Mouse (Mus musculus) embryonic facial prominence, embryonic 15.5 days (tissue): ENCODE data around the gene Arhgap31. TPM values are rescaled to one million over a fixed set of nuclear protein-coding genes. Genes with fewer than 3 reads are reported as not detected.
"Not testable (repeated sequence)": the region's sequence is repeated elsewhere in the genome, so short reads cannot be mapped to it uniquely, and the experiment has no call there.

Experiments
- ATAC-seq: fragments of 200-750 bp; cut with Nextera tagmentation; 2 replicates; pipeline ENCODE4 v1.8.0; 2017; ENCODE audit warnings: low read depth, moderate TSS enrichment; ENCODE audit not compliant: insufficient number of reproducible peaks, low FRiP score, low TSS enrichment
- H3K27ac ChIP-seq: fragments of 300-500 bp; sonication (generic); replicated peaks from 2 replicates; pipeline ENCODE4 v1.5.1; 2015; ENCODE audit warnings: mild to moderate bottlenecking, inconsistent platforms
- H3K27me3 ChIP-seq: fragments of 300-500 bp; sonication (generic); 2 replicates; pipeline ENCODE4 v1.6.1; 2015; ENCODE audit warnings: inconsistent platforms
- H3K36me3 ChIP-seq: fragments of 300-500 bp; sonication (generic); 2 replicates; pipeline ENCODE4 v1.6.1; 2015; ENCODE audit warnings: mild to moderate bottlenecking, inconsistent platforms
- H3K4me1 ChIP-seq: fragments of 300-500 bp; sonication (generic); 2 replicates; pipeline ENCODE4 v1.6.1; 2015; ENCODE audit warnings: inconsistent platforms
- H3K4me2 ChIP-seq: fragments of 300-500 bp; sonication (generic); replicated peaks from 2 replicates; pipeline ENCODE4 v1.6.1; 2015; ENCODE audit warnings: mild to moderate bottlenecking, inconsistent platforms
- H3K4me3 ChIP-seq: fragments of 300-500 bp; sonication (generic); replicated peaks from 2 replicates; pipeline ENCODE4 v1.5.1; 2015; ENCODE audit warnings: mild to moderate bottlenecking, inconsistent platforms
- H3K9ac ChIP-seq: fragments of 300-500 bp; sonication (generic); 2 replicates; pipeline ENCODE4 v1.6.1; 2015; ENCODE audit warnings: inconsistent platforms
- H3K9me3 ChIP-seq: fragments of 300-500 bp; sonication (generic); replicated peaks from 2 replicates; pipeline ENCODE4 v1.6.1; 2016; ENCODE audit warnings: inconsistent platforms
- WGBS: fragments of 180-500 bp; shearing (Covaris S2); methylation state at CpG from one replicate; pipeline ENCODE4 v1.1.7; 2015; 5-methylcytosine and 5-hydroxymethylcytosine counted together
- polyA plus RNA-seq: library from polyadenylated mRNA; unstranded; fragments of >200 nt; fragmentation: Nextera tagmentation; extraction: Ambion mirVana; gene quantifications from 2 replicates; pipeline ENCODE4 v1.2.1, GENCODE M21; 2015

The Arhgap31 gene
- polyA plus RNA-seq, 1 experiment from 2014 or later: 16.3 TPM

DNA sequence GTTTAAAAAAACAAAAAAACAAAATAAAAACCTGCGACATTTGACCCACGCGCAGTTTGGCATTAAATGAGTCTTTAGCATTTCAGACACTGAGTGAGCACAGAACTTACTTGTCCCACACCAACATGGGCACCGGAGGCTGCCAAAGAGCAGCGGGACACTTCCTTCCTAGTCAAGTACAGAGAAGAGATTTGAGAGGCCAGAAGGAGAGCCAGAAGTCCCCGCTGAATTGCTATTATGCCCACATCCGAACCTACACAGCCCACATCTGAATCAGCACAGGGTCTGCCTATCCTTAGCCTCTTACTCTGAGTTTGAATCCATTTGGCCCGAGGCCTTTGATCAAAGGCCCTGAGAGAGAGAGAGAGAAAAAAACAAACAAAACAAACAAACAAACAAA, 11.2 kb upstream of the Arhgap31 start:
- no peak for ATAC-seq
- Histone ChIP-seq H3K4me1 (no peaks in the 10 kb centered on the region), H3K36me3 (no peaks in the 10 kb centered on the region), H3K27ac (no peak overlapping the region; the same call in 1 of the 2 replicates), H3K9me3 (no peaks in the 10 kb centered on the region), H3K4me2 (no peak overlapping the region), H3K27me3 (no peaks in the 10 kb centered on the region), H3K4me3 (no peak overlapping the region), H3K9ac (no peak overlapping the region)
- WGBS: 73% methylated on average over 8 of the region's 8 CpGs

DNA sequence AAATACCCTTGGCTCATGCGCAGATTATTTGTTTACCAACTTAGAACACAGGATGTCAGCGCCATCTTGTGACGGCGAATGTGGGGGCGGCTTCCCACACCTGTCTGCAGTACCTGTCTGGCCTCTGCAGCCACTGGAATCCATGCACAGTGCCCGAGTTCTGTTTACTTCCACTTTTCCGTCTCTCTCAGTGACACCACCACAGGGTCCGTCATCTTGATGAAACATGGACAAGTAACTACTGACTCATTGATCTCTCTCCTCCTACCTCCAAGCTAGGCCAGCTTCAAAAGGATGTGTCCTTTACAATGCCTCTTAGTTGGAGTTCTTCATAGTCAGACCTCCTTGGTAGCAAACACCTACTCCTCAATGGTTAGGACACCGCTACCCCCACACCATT, 8.3 kb upstream of the Arhgap31 start:
- no peak for ATAC-seq
- Histone ChIP-seq H3K27me3 (no peaks in the 10 kb centered on the region), H3K36me3 (no peaks in the 10 kb centered on the region)

DNA sequence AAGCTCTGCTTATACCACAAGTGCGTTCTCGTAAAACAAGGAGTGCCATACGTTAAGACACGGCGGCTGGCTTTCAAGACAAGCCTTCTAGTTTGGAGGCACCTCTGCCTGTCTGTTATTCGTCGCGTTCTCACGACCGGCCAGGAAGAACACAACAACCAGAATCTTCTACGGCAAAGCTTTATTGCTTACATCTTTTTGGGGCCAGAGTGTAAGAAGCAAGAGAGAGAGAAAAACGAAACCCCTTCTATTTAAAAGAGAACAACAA, 1.1 kb upstream of the Arhgap31 start:
- not testable (repeated sequence) for ATAC-seq, H3K36me3 ChIP-seq, H3K27me3 ChIP-seq, H3K9ac ChIP-seq, H3K9me3 ChIP-seq
- H3K4me2 ChIP-seq: peak overlapping the region; percentile 76
- 44% methylated on average over 11 of the region's 12 CpGs for WGBS
- H3K4me3 ChIP-seq: peak overlapping the region; percentile 20
- peaks cover 19% of the 10 kb centered on the region for H3K4me1 ChIP-seq
- H3K27ac ChIP-seq: peak overlapping the region; percentile 96; the same call in 1 of the 2 replicates

More for the DNA sequence above, 8.3 kb upstream of the Arhgap31 start:
- no peak overlapping the region for H3K4me2 ChIP-seq
- no peaks in the 10 kb centered on the region for H3K4me1 ChIP-seq
- H3K27ac ChIP-seq: no peak overlapping the region
- no peak overlapping the region for H3K9ac ChIP-seq
- H3K9me3 ChIP-seq: no peaks in the 10 kb centered on the region
- H3K4me3 ChIP-seq: no peak overlapping the region
- 92% methylated on average over 9 of the region's 9 CpGs for WGBS

DNA sequence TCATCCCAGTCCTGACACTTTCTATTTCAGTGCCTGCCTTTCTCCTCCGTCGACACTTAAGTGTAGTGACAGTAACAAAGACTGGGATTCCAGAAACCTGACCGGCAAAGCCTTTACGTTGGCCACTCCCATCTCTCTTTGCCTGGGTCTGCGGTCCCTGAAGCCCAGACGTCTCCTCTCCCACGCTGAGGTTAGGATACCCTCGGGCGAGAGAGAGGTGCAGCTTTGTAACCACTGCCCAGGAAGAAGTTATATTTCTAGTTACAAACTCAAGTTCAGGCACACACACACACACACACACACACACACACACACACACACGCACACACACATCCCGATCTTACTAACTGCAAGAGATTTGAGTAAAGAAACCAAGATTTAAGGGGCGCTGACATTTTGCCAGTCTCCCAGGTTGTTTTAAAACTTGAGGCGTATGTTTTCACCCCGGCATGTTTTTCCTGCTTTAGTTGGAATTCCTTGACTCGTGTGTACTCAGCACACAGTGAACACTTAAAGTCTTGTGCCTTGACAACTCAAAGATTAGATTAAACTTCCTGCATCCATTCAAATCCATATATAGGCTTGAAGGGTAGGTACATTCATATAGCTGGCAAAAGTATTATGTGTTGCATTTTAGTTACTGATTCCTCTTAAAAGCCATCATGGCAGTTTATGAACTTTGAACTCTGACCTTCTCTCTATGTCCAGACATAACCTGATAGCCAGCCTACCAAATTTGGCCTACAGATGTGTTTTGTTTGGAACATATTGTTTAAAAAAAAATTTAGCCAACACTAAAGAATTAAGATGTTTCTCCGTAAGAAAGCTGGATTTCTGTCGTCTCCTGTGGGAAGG, 557 bp upstream of the Arhgap31 start:
- WGBS: 10% methylated on average over 17 of the region's 17 CpGs
- H3K9ac ChIP-seq: peak overlapping the region; percentile 73
- H3K27ac ChIP-seq: peak overlapping the region; percentile 96
- no peaks in the 10 kb centered on the region for H3K27me3 ChIP-seq
- H3K4me3 ChIP-seq: peak overlapping the region; percentile 74
- no peaks in the 10 kb centered on the region for H3K9me3 ChIP-seq
- peaks cover 19% of the 10 kb centered on the region for H3K4me1 ChIP-seq
- no peaks in the 10 kb centered on the region for H3K36me3 ChIP-seq
- peak overlapping the region; percentile 76 for H3K4me2 ChIP-seq
- peak; percentile 35; the same call in 1 of the 2 replicates for ATAC-seq

DNA sequence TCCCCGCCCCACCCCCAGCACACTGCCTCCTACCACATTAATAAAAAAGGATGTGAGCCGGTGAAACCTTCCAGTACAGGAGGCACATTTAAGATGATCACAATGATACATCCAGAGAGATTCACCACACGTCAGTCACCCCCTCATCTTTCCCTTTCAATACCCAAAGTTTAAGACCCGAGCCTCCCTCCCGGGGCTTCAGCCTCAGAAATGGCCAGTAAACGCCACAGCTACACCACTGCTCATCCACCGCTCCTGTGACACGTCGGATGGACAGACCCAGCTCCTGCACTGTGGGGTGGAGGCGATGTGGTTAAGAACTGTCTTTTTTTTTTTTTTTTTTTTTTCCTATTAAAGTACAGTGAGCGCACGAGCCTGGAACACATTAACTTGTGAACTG, 969 bp downstream of the Arhgap31 start:
- no peaks in the 10 kb centered on the region for H3K36me3 ChIP-seq
- peaks cover 24% of the 10 kb centered on the region for H3K4me1 ChIP-seq
- peak overlapping the region; percentile 73 for H3K9ac ChIP-seq
- no peak for ATAC-seq
- H3K4me2 ChIP-seq: peak overlapping the region; percentile 76
- 2% methylated on average over 12 of the region's 12 CpGs for WGBS
- H3K4me3 ChIP-seq: peak overlapping the region; percentile 74
- H3K27me3 ChIP-seq: no peaks in the 10 kb centered on the region
- H3K27ac ChIP-seq: peak overlapping the region; percentile 96
- H3K9me3 ChIP-seq: no peaks in the 10 kb centered on the region

DNA sequence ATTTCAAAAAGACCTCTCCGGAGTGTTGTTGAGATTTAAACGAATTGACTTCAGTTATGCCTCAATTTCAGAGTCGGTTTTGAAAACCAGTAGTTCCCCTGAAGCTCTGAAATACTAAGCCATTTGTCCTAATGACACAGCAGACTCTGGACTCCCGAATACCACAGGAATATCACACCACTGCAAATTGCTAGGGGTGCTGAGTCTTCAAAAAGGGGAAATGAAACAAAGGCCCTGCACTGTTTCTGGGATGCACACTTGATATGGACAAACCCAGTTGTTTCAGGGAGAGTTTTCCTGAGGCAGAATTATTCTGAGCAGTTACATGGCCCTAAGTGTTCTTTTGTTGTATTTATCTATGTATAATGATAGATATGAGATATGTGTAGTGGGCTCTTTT, 1.8 kb downstream of the Arhgap31 start:
- peak overlapping the region; percentile 76 for H3K4me2 ChIP-seq
- no peak overlapping the region for H3K9ac ChIP-seq
- ATAC-seq: no peak
- H3K36me3 ChIP-seq: no peaks in the 10 kb centered on the region
- peak overlapping the region; percentile 74 for H3K4me3 ChIP-seq
- H3K9me3 ChIP-seq: no peaks in the 10 kb centered on the region
- H3K27me3 ChIP-seq: no peaks in the 10 kb centered on the region
- H3K27ac ChIP-seq: 0 out of 2 replicates have a peak overlapping the region, but pooled peaks have one; percentile 51
- 18% methylated on average over 4 of the region's 4 CpGs for WGBS
- H3K4me1 ChIP-seq: peaks cover 28% of the 10 kb centered on the region

DNA sequence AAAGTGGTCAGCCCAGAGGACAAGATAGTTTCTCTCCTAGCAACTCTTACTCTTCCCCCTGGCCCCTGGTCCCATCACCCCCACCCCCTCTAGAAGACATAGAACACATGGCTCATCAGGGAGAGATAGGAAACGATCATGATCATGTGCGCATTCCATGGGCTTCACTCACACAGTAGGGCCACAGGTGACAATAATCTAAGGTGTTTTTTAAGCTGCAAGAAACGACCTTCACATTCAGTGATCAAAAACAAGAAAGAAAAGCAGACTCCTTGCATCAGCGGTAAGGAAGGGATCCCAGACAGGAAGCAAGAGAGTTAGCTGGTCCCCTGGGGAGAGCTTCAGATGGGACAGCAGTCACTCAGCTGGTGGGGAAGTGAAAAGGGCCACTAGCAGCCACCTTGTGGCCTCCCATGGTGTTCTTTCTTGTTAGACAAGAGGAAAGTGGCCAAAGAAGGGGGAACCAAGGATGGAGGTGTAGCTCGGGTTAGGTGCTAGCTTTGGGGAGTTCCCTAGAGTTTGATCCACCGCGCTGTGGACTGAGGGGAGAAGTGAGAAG, 4.0 kb downstream of the Arhgap31 start:
- no peak for ATAC-seq
- Histone ChIP-seq H3K36me3 (no peaks in the 10 kb centered on the region), H3K27me3 (no peaks in the 10 kb centered on the region), H3K4me2 (no peak overlapping the region), H3K9me3 (no peaks in the 10 kb centered on the region), H3K9ac (no peak overlapping the region), H3K4me3 (no peak overlapping the region), H3K4me1 (peaks cover 30% of the 10 kb centered on the region), H3K27ac (no peak overlapping the region)
- WGBS: 73% methylated on average over 7 of the region's 7 CpGs

DNA sequence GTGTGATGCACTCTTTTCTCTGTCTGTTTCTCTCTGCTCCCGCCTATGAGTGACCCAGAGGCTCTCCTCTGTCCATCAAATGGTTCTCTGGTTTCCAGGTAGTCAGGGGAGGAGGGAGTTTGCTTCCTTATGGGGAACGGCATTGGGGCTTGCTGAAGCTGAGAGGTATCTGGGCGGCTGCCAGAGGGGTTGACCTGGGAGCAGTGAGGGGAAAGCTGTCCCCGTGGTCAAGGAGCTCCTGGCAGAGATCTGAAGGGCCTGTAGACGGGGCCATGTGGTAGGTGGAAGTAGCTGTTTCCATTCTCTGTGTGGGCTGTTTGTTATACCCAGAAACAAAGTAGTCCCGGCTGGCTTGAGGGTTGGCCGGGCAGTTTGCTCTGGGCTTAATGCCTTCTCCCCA, 6.3 kb downstream of the Arhgap31 start:
- no peak for ATAC-seq
- H3K27ac ChIP-seq: no peak overlapping the region
- 74% methylated on average over 7 of the region's 7 CpGs for WGBS
- no peaks in the 10 kb centered on the region for H3K9me3 ChIP-seq
- H3K4me1 ChIP-seq: peaks cover 31% of the 10 kb centered on the region
- no peak overlapping the region for H3K4me2 ChIP-seq
- H3K9ac ChIP-seq: no peak overlapping the region
- H3K4me3 ChIP-seq: no peak overlapping the region
- no peaks in the 10 kb centered on the region for H3K36me3 ChIP-seq
- no peaks in the 10 kb centered on the region for H3K27me3 ChIP-seq

DNA sequence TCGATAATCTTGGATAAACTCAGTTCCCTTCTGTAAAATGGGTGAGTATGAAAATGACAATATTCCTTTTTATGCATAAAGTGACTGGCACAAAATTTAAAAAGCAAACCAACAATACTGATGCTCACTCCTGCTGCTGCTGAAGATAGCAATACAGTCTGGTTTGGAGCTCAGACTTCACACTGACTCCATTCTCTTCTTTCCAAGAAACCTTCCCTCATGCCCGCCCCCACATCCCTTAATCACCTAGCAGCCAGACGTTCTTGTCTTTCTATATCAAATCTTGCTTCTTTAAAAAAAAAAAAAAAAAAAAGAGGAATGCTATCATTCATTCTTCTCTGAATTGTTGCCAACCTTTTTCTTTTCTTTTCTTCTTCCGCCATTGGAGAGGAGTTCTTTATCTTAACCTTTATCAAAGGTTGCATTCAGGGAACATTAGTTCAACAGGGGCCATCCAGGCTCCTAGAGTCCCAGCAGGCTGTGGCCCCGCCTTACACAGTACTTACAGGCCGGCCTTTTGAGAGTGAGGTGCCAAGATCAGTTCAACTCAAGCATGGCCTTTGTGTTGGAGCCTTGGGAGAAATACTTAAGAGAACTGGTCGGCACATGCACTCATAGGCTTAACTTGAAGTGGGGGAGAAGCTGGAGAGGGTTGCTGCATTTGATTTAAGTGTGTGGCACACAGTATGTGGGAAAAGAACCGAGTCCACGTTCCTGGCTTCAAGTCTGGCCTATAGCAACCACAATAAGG, 7.4 kb downstream of the Arhgap31 start:
- Histone ChIP-seq H3K4me2 (no peak overlapping the region), H3K27me3 (no peaks in the 10 kb centered on the region), H3K4me3 (no peak overlapping the region), H3K36me3 (no peaks in the 10 kb centered on the region), H3K9me3 (no peaks in the 10 kb centered on the region), H3K27ac (0 out of 2 replicates have a peak overlapping the region, but pooled peaks have one; percentile 22), H3K4me1 (peaks cover 35% of the 10 kb centered on the region), H3K9ac (no peak overlapping the region)
- WGBS: 61% methylated on average over 9 of the region's 9 CpGs
- no peak for ATAC-seq

DNA sequence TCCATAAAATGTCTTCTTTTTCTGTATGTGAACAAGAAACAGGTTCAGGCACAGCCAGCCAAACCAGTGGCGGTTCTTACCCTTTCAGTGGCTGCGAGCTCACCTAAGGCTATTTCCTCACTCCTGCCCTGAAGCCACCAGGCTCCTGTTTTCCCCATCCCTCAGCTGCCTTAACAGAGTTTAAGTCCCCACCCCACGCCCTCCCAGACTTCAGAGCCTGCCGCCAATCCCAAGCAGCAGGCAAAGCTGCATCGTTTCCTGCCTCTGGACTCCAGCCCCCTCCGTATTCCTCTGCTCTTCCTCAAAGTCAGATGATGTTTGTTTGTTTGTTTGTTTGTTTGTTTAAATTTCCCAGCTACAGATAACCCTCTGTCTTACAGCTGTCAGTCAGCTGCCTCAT, 9.6 kb downstream of the Arhgap31 start:
- H3K9ac ChIP-seq: no peak overlapping the region
- H3K4me2 ChIP-seq: no peak overlapping the region
- no peaks in the 10 kb centered on the region for H3K36me3 ChIP-seq
- H3K27me3 ChIP-seq: no peaks in the 10 kb centered on the region
- no peak for ATAC-seq
- 35% methylated on average over 6 of the region's 6 CpGs for WGBS
- peaks cover 37% of the 10 kb centered on the region for H3K4me1 ChIP-seq
- no peak overlapping the region for H3K27ac ChIP-seq
- H3K9me3 ChIP-seq: no peaks in the 10 kb centered on the region
- no peak overlapping the region for H3K4me3 ChIP-seq

DNA sequence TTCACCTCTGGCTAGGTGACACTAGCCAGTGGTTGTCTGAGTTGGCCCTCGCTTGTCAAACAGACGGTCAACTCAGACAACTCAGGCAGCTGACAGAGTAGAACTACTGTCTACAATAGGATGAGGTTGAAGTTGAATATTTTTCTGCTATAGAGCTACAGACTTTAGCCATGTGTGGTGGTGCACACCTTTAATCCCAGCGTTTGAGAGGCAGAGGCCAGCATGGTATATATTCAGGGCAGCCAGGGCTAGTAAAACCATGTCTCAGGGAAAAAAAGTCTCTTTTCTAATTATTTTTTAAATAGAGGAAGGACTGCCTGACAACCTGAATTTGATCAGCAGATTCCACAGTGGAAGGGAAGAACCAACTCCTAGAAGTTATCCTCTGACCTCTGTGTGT, 10.8 kb downstream of the Arhgap31 start:
- no peaks in the 10 kb centered on the region for H3K9me3 ChIP-seq
- H3K4me1 ChIP-seq: peaks cover 34% of the 10 kb centered on the region
- H3K36me3 ChIP-seq: no peaks in the 10 kb centered on the region
- peak overlapping the region; percentile 71 for H3K27ac ChIP-seq
- no peak for ATAC-seq
- H3K9ac ChIP-seq: no peak overlapping the region
- no peaks in the 10 kb centered on the region for H3K27me3 ChIP-seq
- 86% methylated on average over 3 of the region's 3 CpGs for WGBS
- no peak overlapping the region for H3K4me2 ChIP-seq
- no peak overlapping the region for H3K4me3 ChIP-seq
